Mouse (Mus musculus) CH12.LX (cell line): ENCODE results near the gene Cacna1i. TPM values are rescaled to one million over a fixed set of nuclear protein-coding genes. Genes with fewer than 3 reads are reported as not detected.
A peak's percentile ranks its signal among the peaks of the same experiment; 100 is the strongest.

Source experiments
- DNase-seq: peaks from one replicate; pipeline ENCODE4 v3.0.0-alpha.2; 2013; ENCODE audit errors: extremely low read depth
- H3K27ac ChIP-seq: 2 replicates; pipeline ENCODE4 v1.5.1; 2012; ENCODE audit warnings: low read depth, mild to moderate bottlenecking, control low read depth, moderate library complexity; ENCODE audit not compliant: insufficient read depth
- H3K27me3 ChIP-seq: replicated peaks from 2 replicates; pipeline ENCODE3; 2012; ENCODE audit warnings: inconsistent platforms
- H3K36me3 ChIP-seq, 2 experiments: replicated peaks in 1 of 2; 2 replicates each; pipeline versions ENCODE3 to v1.6.1; 2012; ENCODE audit warnings: inconsistent platforms in 1 of 2, low read length in 1 of 2, mild to moderate bottlenecking in 1 of 2, mixed read lengths in 1 of 2, moderate library complexity in 1 of 2; ENCODE audit not compliant: control insufficient read depth in 1 of 2, insufficient read depth in 1 of 2
- H3K4me1 ChIP-seq, 2 experiments: 2 replicates each; pipeline ENCODE4 v1.6.1; 2012; ENCODE audit warnings: inconsistent platforms in 1 of 2, moderate library complexity in 1 of 2; ENCODE audit not compliant: insufficient read depth in 2 of 2, control insufficient read depth in 1 of 2
- H3K4me2 ChIP-seq: 2 replicates; pipeline ENCODE4 v1.6.1; 2012; ENCODE audit warnings: low read depth, mild to moderate bottlenecking, control low read depth; ENCODE audit not compliant: poor library complexity, insufficient read depth, severe bottlenecking
- H3K4me3 ChIP-seq, 3 experiments: fragments of 150-350 bp in 1 of 3; sonication (generic) in 1 of 3; replicated peaks in 1 of 3; 2 replicates each; pipeline versions ENCODE3 to v1.5.1; 2011 to 2012; ENCODE audit warnings: low read depth in 2 of 3, low read length in 2 of 3, mild to moderate bottlenecking in 2 of 3, moderate library complexity in 2 of 3, control low read depth in 1 of 3, improper control_type of control experiment in 1 of 3, inconsistent platforms in 1 of 3, mixed read lengths in 1 of 3; ENCODE audit not compliant: poor library complexity in 1 of 3
- H3K79me2 ChIP-seq: replicated peaks from 2 replicates; pipeline ENCODE4 v1.6.1; 2012; ENCODE audit warnings: mild to moderate bottlenecking, moderate library complexity; ENCODE audit not compliant: control insufficient read depth, poor library complexity, insufficient read depth, severe bottlenecking; ENCODE audit errors: extremely low read depth
- H3K9ac ChIP-seq: 2 replicates; pipeline ENCODE4 v1.6.1; 2012; ENCODE audit warnings: low read depth, mild to moderate bottlenecking, control low read depth, moderate library complexity; ENCODE audit not compliant: insufficient read depth
- H3K9me3 ChIP-seq: replicated peaks from 2 replicates; pipeline ENCODE3; 2012; ENCODE audit warnings: low read length, inconsistent platforms, mixed read lengths
- BHLHE40 ChIP-seq: IDR thresholded peaks from 2 replicates; pipeline ENCODE4 v1.6.1; 2011; ENCODE audit warnings: mild to moderate bottlenecking, low read depth, low read length, improper control_type of control experiment
- CHD1 ChIP-seq: IDR thresholded peaks from 2 replicates; pipeline ENCODE4 v1.6.1; 2012; ENCODE audit warnings: low read depth, low read length, improper control_type of control experiment, inconsistent platforms
- CHD2 ChIP-seq: IDR thresholded peaks from 2 replicates; pipeline ENCODE4 v1.6.1; 2011; ENCODE audit warnings: low read length, improper control_type of control experiment
- CTCF ChIP-seq, 2 experiments: IDR thresholded peaks in 1 of 2; conservative IDR thresholded peaks in 1 of 2; 2 replicates each; pipeline ENCODE4 v1.5.1; 2011 to 2012; ENCODE audit warnings: low read depth in 2 of 2, low read length in 2 of 2, improper control_type of control experiment in 1 of 2, inconsistent platforms in 1 of 2, mild to moderate bottlenecking in 1 of 2, moderate library complexity in 1 of 2
- E2F4 ChIP-seq: IDR thresholded peaks from 2 replicates; pipeline ENCODE4 v1.6.1; 2011; ENCODE audit warnings: low read depth, low read length, improper control_type of control experiment; ENCODE audit not compliant: insufficient replicate concordance
- ELF1 ChIP-seq: IDR thresholded peaks from 2 replicates; pipeline ENCODE4 v1.6.1; 2014; ENCODE audit warnings: low read depth, mild to moderate bottlenecking, inconsistent platforms, low read length, improper control_type of control experiment
- EP300 ChIP-seq: IDR thresholded peaks from 2 replicates; pipeline ENCODE4 v1.6.1; 2011; ENCODE audit warnings: low read length, improper control_type of control experiment
- GABPA ChIP-seq: IDR thresholded peaks from 2 replicates; pipeline ENCODE4 v1.6.1; 2012; ENCODE audit warnings: low read depth, low read length, improper control_type of control experiment, inconsistent platforms; ENCODE audit not compliant: insufficient replicate concordance
- HCFC1 ChIP-seq: IDR thresholded peaks from 2 replicates; pipeline ENCODE4 v1.6.1; 2012; ENCODE audit warnings: low read depth, mild to moderate bottlenecking, inconsistent platforms, low read length, improper control_type of control experiment
- JUN ChIP-seq: IDR thresholded peaks from 2 replicates; pipeline ENCODE4 v1.6.1; 2011; ENCODE audit warnings: low read depth, mild to moderate bottlenecking, low read length, improper control_type of control experiment, moderate library complexity; ENCODE audit not compliant: insufficient read depth
- JUND ChIP-seq: conservative IDR thresholded peaks from 2 replicates; pipeline ENCODE4 v1.6.1; 2011; ENCODE audit warnings: low read depth, low read length, improper control_type of control experiment
- MAFK ChIP-seq: IDR thresholded peaks from 2 replicates; pipeline ENCODE4 v1.6.1; 2011; ENCODE audit warnings: low read length, improper control_type of control experiment; ENCODE audit not compliant: insufficient replicate concordance
- MAX ChIP-seq: IDR thresholded peaks from 2 replicates; pipeline ENCODE4 v1.6.1; 2011; ENCODE audit warnings: low read length, improper control_type of control experiment
- MAZ ChIP-seq: IDR thresholded peaks from 2 replicates; pipeline ENCODE4 v1.6.1; 2012; ENCODE audit warnings: low read depth, mild to moderate bottlenecking, inconsistent platforms, low read length, improper control_type of control experiment, moderate library complexity
- MEF2A ChIP-seq: IDR thresholded peaks from 2 replicates; pipeline ENCODE4 v1.6.1; 2014; ENCODE audit warnings: low read depth, mild to moderate bottlenecking, inconsistent platforms, low read length, improper control_type of control experiment, borderline replicate concordance
- MXI1 ChIP-seq: IDR thresholded peaks from 2 replicates; pipeline ENCODE4 v1.6.1; 2011; ENCODE audit warnings: mild to moderate bottlenecking, low read depth, low read length, improper control_type of control experiment
- NRF1 ChIP-seq: IDR thresholded peaks from 2 replicates; pipeline ENCODE4 v1.6.1; 2014; ENCODE audit warnings: low read depth, mild to moderate bottlenecking, inconsistent platforms, low read length, improper control_type of control experiment, moderate library complexity
- PAX5 ChIP-seq: IDR thresholded peaks from 2 replicates; pipeline ENCODE4 v1.6.1; 2012; ENCODE audit warnings: low read length, inconsistent platforms, mixed read lengths
- POLR2A ChIP-seq: IDR thresholded peaks from 2 replicates; pipeline ENCODE4 v1.6.1; 2011; ENCODE audit warnings: low read depth, mild to moderate bottlenecking, improper control_type of control experiment, low read length
- POLR2AphosphoS2 ChIP-seq: IDR thresholded peaks from 2 replicates; pipeline ENCODE4 v1.6.1; 2011; ENCODE audit warnings: low read depth, low read length, improper control_type of control experiment
- RAD21 ChIP-seq: IDR thresholded peaks from 2 replicates; pipeline ENCODE4 v1.6.1; 2011; ENCODE audit warnings: low read depth, mild to moderate bottlenecking, low read length, improper control_type of control experiment, moderate library complexity
- RCOR1 ChIP-seq: conservative IDR thresholded peaks from 2 replicates; pipeline ENCODE4 v1.6.1; 2012; ENCODE audit warnings: low read depth, mild to moderate bottlenecking, inconsistent platforms, low read length, improper control_type of control experiment
- SIN3A ChIP-seq: IDR thresholded peaks from 2 replicates; pipeline ENCODE4 v1.6.1; 2012; ENCODE audit warnings: low read length, improper control_type of control experiment, inconsistent platforms
- SMC3 ChIP-seq: IDR thresholded peaks from 2 replicates; pipeline ENCODE4 v1.6.1; 2011; ENCODE audit warnings: low read depth, low read length, improper control_type of control experiment
- TCF12 ChIP-seq: IDR thresholded peaks from 2 replicates; pipeline ENCODE4 v1.6.1; 2014; ENCODE audit warnings: low read depth, mild to moderate bottlenecking, inconsistent platforms, low read length, improper control_type of control experiment
- UBTF ChIP-seq: IDR thresholded peaks from 2 replicates; pipeline ENCODE4 v1.6.1; 2012; ENCODE audit warnings: low read depth, mild to moderate bottlenecking, inconsistent platforms, low read length, improper control_type of control experiment, moderate library complexity
- USF1 ChIP-seq: IDR thresholded peaks from 2 replicates; pipeline ENCODE4 v1.6.1; 2014; ENCODE audit warnings: low read depth, mild to moderate bottlenecking, inconsistent platforms, low read length, improper control_type of control experiment
- USF2 ChIP-seq: conservative IDR thresholded peaks from 2 replicates; pipeline ENCODE4 v1.6.1; 2011; ENCODE audit warnings: low read depth, low read length, improper control_type of control experiment
- ZKSCAN1 ChIP-seq: IDR thresholded peaks from 2 replicates; pipeline ENCODE4 v1.6.1; 2012; ENCODE audit warnings: low read depth, inconsistent platforms, low read length, improper control_type of control experiment, borderline replicate concordance
- ZNF384 ChIP-seq: IDR thresholded peaks from 2 replicates; pipeline ENCODE4 v1.6.1; 2012; ENCODE audit warnings: low read depth, low read length, improper control_type of control experiment, inconsistent platforms
- dilution Hi-C: fragments of 300-500 bp; cut with MboI; formaldehyde crosslinking; loops from 2 replicates; pipeline ENCODE4 v1.14.3; 2020; ENCODE audit warnings: low sequenced_read_pairs; ENCODE audit not compliant: extremely low pct_unique_long_range_greater_than_20kb, extremely low pct_ligation_motif_present
- in situ Hi-C: fragments of 300-500 bp; cut with MboI; formaldehyde crosslinking; loops from 3 replicates; pipeline ENCODE4 v1.14.3; 2019; ENCODE audit warnings: low sequenced_read_pairs, low pct_ligation_motif_present, low pct_unique_long_range_greater_than_20kb, mixed read lengths
- polyA plus RNA-seq: library from polyadenylated mRNA; unstranded; fragments of >175 nt; gene quantifications from 2 replicates; pipeline ENCODE4 v1.2.1, GENCODE M21; 2012; ENCODE audit warnings: low read depth; ENCODE audit not compliant: insufficient read length
- total RNA-seq, 2 experiments: library from RNA; depleted of rRNA; stranded (reverse); fragments of 300-350 nt in 1 of 2; fragments of >200 nt in 1 of 2; gene quantifications; 2 replicates each; pipeline ENCODE4 v1.2.3; 2012 to 2014

The Cacna1i gene
- total and polyA plus RNA-seq, 3 experiments: under 0.01 TPM; not detected in 2

DNA sequence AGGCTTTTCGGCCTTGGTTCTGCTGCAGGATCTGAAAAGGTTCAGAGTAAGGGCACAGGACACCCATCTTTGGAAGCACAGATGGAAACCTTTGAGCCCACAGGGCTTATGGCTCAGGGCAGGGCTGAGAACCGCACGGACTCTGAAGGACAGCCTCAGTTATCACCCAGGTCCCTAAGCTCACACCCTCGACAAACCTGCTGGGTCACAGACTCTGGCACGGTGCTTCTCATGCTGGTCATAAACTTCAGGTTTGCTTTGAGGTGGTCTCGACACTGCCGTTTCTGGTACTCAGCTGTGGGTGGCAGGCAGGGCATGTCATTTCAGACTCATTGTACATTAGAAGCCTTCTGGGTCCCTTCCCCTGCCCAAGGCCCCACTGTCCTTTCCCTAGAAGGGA is 25.9 kb upstream of the Cacna1i start:
- TF ChIP-seq JUND: no peak
- Histone ChIP-seq H3K4me1 (peaks cover 15 to 42% of the 10 kb centered on the region in 2 experiments), H3K9ac (no peak overlapping the region), H3K79me2 (peaks cover 27% of the 10 kb centered on the region), H3K4me2 (no peak overlapping the region), H3K36me3 (peaks cover 45 to 66% of the 10 kb centered on the region in 2 experiments), H3K27ac (no peak overlapping the region), H3K27me3 (no peaks in the 10 kb centered on the region), H3K4me3 (no peak overlapping the region), H3K9me3 (no peaks in the 10 kb centered on the region)
- DNase-seq: no peak
- in situ Hi-C loops: loop anchor here (10.0 to 25.0 kb wide), 2 partner anchors 374 to 701 kb away; no protein-coding TSS in a partner anchor
- dilution Hi-C loops: no loop called here

DNA sequence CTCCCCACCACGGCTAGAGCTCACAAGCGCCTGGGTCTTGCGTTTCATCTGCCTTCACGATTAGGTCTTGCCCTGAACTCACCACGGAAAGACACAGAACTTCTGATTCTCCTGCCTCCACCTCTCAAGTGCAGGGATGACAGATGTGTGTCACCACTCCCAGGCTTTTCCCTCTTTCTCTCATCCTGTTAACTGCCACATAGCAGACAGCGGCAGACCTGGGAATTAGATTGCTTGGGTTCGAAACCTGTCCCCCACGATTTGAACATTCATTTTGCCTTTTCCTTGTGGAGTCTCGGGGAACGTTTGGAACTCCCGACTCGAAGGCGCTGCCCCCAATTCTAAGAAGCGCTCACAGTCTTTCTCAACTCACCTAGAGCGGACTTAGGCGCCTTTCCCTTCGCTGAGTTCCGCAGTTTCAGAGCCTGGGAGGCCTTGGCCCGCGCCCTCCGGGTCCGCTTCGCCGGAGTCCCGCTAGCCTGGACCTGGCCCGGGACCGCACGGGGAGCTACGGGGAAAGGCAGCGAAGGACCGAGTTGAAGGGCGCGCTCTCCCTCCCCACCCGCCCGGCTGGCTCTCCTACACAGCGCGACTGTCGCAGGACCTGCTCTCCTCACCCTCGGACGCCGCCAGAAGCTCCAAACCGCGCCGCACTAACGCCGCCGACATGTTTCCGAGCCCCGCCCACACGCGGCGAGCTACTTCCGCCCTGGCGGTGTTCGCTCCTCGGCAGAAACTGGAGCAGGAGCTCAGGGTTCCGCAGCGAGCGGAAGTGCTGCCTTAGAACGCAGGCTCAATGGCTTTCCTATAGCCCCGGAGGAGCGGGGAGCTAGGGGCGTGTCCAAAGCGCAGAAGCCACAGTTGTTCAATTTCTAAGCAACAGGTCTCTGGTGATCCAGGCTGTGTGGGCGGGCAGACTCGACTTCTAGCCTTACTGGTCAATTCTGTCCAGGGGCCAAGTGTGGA is 23.1 kb upstream of the Cacna1i start, which contains the start of gene Rps19bp1:
TSS of gene Rps19bp1 (minus strand) at position 706 of the 966 bp plus-strand sequence.
- Histone ChIP-seq H3K9me3 (peaks cover 3% of the 10 kb centered on the region), H3K4me2 (peak within 1 kb of the TSS; percentile 45), H3K79me2 (peaks cover 16% of the 10 kb centered on the region), H3K36me3 (peaks cover 19 to 38% of the 10 kb centered on the region in 2 experiments), H3K27me3 (peaks cover 7% of the 10 kb centered on the region), H3K9ac (peak within 1 kb of the TSS; percentile 77), H3K27ac (no peak within 1 kb of the TSS), H3K4me1 (peaks cover 6 to 20% of the 10 kb centered on the region in 2 experiments; a peak in 3 of 4 replicates), H3K4me3 (peak within 1 kb of the TSS; percentile 76 to 98 (median 79))
- in situ Hi-C loops (loop anchor here (10.0 to 25.0 kb wide), 2 partner anchors 371 to 698 kb away; no protein-coding TSS in a partner anchor), dilution Hi-C loops (no loop called here)
- peak; percentile 95 for DNase-seq
- TF ChIP-seq ZNF384 (peak; percentile 42; the same call in 1 of the 2 replicates), MAX (peak; percentile 66), NRF1 (peak; percentile 77), RCOR1 (no peak; the same call in 1 of the 2 replicates), CHD2 (peak; percentile 64), HCFC1 (peak; percentile 98), SIN3A (peak; percentile 98), USF1 (no peak), BHLHE40 (no peak), GABPA (peak; percentile 46; the same call in 1 of the 2 replicates), SMC3 (no peak), CTCF (conservative IDR thresholded peaks at IDR 0.05 in 1 of 2, IDR thresholded peaks at IDR 0.05 in 1 of 2; ENCODE audit: low read depth in 2 of 2, low read length in 2 of 2) (no peak), PAX5 (no peak), MXI1 (peak; percentile 97), EP300 (no peak), CHD1 (no peak), E2F4 (no peak), RAD21 (no peak), POLR2AphosphoS2 (peak; percentile 54; the same call in 1 of the 2 replicates), MAZ (peak; percentile 96), POLR2A (peak; percentile 84), TCF12 (peak; percentile 96), JUN (no peak), MEF2A (peak; percentile 85), USF2 (no peak), UBTF (no peak), ZKSCAN1 (no peak), MAFK (no peak), ELF1 (peak; percentile 93), JUND (no peak)
